Mouse (Mus musculus) kidney, adult 2 months (tissue): ENCODE results near the gene Col1a1. TPM values are rescaled to one million over a fixed set of nuclear protein-coding genes. Genes with fewer than 3 reads are reported as not detected.
A peak's percentile ranks its signal among the peaks of the same experiment; 100 is the strongest.

Source experiments
- DNase-seq: peaks from one replicate; pipeline ENCODE4 v3.0.0; 2021
- H3K27ac ChIP-seq: fragments of 200-500 bp; 2 replicates; pipeline ENCODE4 v1.5.1; 2012; ENCODE audit warnings: low read depth, low read length, control low read depth, inconsistent platforms; ENCODE audit not compliant: insufficient read depth
- H3K27me3 ChIP-seq: fragments of 200-500 bp; replicated peaks from 2 replicates; pipeline ENCODE4 v1.6.1; 2012; ENCODE audit warnings: mild to moderate bottlenecking, moderate library complexity, low read length, inconsistent platforms; ENCODE audit not compliant: control insufficient read depth, insufficient read depth
- H3K36me3 ChIP-seq: fragments of 200-500 bp; 2 replicates; pipeline ENCODE4 v1.6.1; 2012; ENCODE audit warnings: mild to moderate bottlenecking, moderate library complexity, low read length, inconsistent platforms; ENCODE audit not compliant: control insufficient read depth, insufficient read depth
- H3K4me1 ChIP-seq: fragments of 200-500 bp; 2 replicates; pipeline ENCODE4 v1.6.1; 2011; ENCODE audit warnings: low read length; ENCODE audit not compliant: control insufficient read depth, insufficient read depth
- H3K4me3 ChIP-seq: fragments of 200-500 bp; 2 replicates; pipeline ENCODE4 v1.5.1; 2011; ENCODE audit warnings: mild to moderate bottlenecking, low read depth, low read length, control low read depth; ENCODE audit not compliant: insufficient read depth
- CTCF ChIP-seq: fragments of 200-500 bp; conservative IDR thresholded peaks from 2 replicates; pipeline ENCODE4 v1.5.1; 2011; ENCODE audit warnings: low read depth, mild to moderate bottlenecking, control low read depth, low read length, moderate library complexity, mixed read lengths; ENCODE audit not compliant: insufficient read depth, insufficient read length
- POLR2A ChIP-seq: fragments of 200-500 bp; IDR thresholded peaks from one replicate; pipeline ENCODE4 v1.6.1; 2011; ENCODE audit warnings: low read depth, low read length, control low read depth
- WGBS: fragments of 180-500 bp; shearing (Covaris S2); methylation state at CpG from one replicate; pipeline ENCODE4 v1.1.7; 2018; 5-methylcytosine and 5-hydroxymethylcytosine counted together
- polyA plus RNA-seq: library from polyadenylated mRNA; depleted of rRNA; stranded (reverse); fragments of >200 nt; gene quantifications from 2 replicates; pipeline ENCODE4 v1.2.3, GENCODE M21; 2012

The Col1a1 gene
- polyA plus RNA-seq, 1 experiment: 25.3 TPM

GRCm38 (mm10) chr11:94944295-94944694, 8.3 kb downstream of the Col1a1 start:
- no peak for DNase-seq
- H3K27ac ChIP-seq: no peak overlapping the region
- no peaks in the 10 kb centered on the region for H3K4me1 ChIP-seq
- 0 out of 2 replicates have a peak, but pooled peaks have one; percentile 11 for TF ChIP-seq CTCF
- no peak for TF ChIP-seq POLR2A
- H3K4me3 ChIP-seq: no peak overlapping the region
- no peaks in the 10 kb centered on the region for H3K27me3 ChIP-seq
- WGBS: 26% methylated on average over 8 of the region's 8 CpGs
- no peaks in the 10 kb centered on the region for H3K36me3 ChIP-seq

GRCm38 (mm10) chr11:94945236-94945635, 9.2 kb downstream of the Col1a1 start:
- H3K27ac ChIP-seq: no peak overlapping the region
- WGBS: 87% methylated on average over 12 of the region's 12 CpGs
- no peak for DNase-seq
- TF ChIP-seq CTCF: no peak
- no peak for TF ChIP-seq POLR2A
- no peak overlapping the region for H3K4me3 ChIP-seq
- no peaks in the 10 kb centered on the region for H3K36me3 ChIP-seq
- H3K4me1 ChIP-seq: no peaks in the 10 kb centered on the region
- H3K27me3 ChIP-seq: no peaks in the 10 kb centered on the region

- H3K27ac ChIP-seq: no peak overlapping the region
- no peak for DNase-seq
- H3K4me1 ChIP-seq: no peaks in the 10 kb centered on the region
- no peak overlapping the region for H3K4me3 ChIP-seq
- TF ChIP-seq POLR2A: no peak
- TF ChIP-seq CTCF: no peak
- no peaks in the 10 kb centered on the region for H3K27me3 ChIP-seq
- H3K36me3 ChIP-seq: no peaks in the 10 kb centered on the region
- 24% methylated on average over 6 of the region's 6 CpGs for WGBS
Measured at GRCm38 (mm10) chr11:94952169-94952568, 16.1 kb downstream of the Col1a1 start.

GRCm38 (mm10) chr11:94955103-94955502, 19.1 kb downstream of the Col1a1 start:
- no peak for TF ChIP-seq POLR2A
- no peak for TF ChIP-seq CTCF
- WGBS: 93% methylated on average over 9 of the region's 9 CpGs
- H3K27ac ChIP-seq: no peak overlapping the region

GRCm38 (mm10) chr11:94957693-94958064, 21.7 kb downstream of the Col1a1 start:
- no peaks in the 10 kb centered on the region for H3K27me3 ChIP-seq
- no peak overlapping the region for H3K4me3 ChIP-seq
- H3K4me1 ChIP-seq: peaks cover 7% of the 10 kb centered on the region; the same call in 1 of the 2 replicates
- H3K27ac ChIP-seq: peak overlapping the region; percentile 40; the same call in 1 of the 2 replicates
- H3K36me3 ChIP-seq: no peaks in the 10 kb centered on the region
- TF ChIP-seq CTCF (no peak), POLR2A (no peak)
- 83% methylated on average over 9 of the region's 9 CpGs for WGBS
- peak; percentile 68 for DNase-seq

More at GRCm38 (mm10) chr11:94955103-94955502, 19.1 kb downstream of the Col1a1 start:
- Histone ChIP-seq H3K4me3 (no peak overlapping the region), H3K27me3 (no peaks in the 10 kb centered on the region), H3K36me3 (no peaks in the 10 kb centered on the region), H3K4me1 (peaks cover 7% of the 10 kb centered on the region; the same call in 1 of the 2 replicates)
- no peak for DNase-seq

GRCm38 (mm10) chr11:94958065-94958858, 22.2 kb downstream of the Col1a1 start:
- Histone ChIP-seq H3K27me3 (no peaks in the 10 kb centered on the region), H3K36me3 (no peaks in the 10 kb centered on the region), H3K4me1 (peaks cover 7% of the 10 kb centered on the region; the same call in 1 of the 2 replicates), H3K27ac (peak overlapping the region; percentile 44; the same call in 1 of the 2 replicates), H3K4me3 (peak overlapping the region; percentile 11; the same call in 1 of the 2 replicates)
- WGBS: 7% methylated on average over 8 of the region's 8 CpGs
- TF ChIP-seq POLR2A (peak; percentile 15), CTCF (no peak)
- DNase-seq: peak; percentile 95

GRCm38 (mm10) chr11:94962534-94963101, 26.6 kb downstream of the Col1a1 start:
- H3K27me3 ChIP-seq: no peaks in the 10 kb centered on the region
- no peak overlapping the region for H3K27ac ChIP-seq
- H3K4me1 ChIP-seq: peaks cover 7% of the 10 kb centered on the region; the same call in 1 of the 2 replicates
- DNase-seq: no peak
- TF ChIP-seq POLR2A (no peak), CTCF (no peak)
- 50% methylated on average over 5 of the region's 5 CpGs for WGBS
- H3K36me3 ChIP-seq: no peaks in the 10 kb centered on the region
- H3K4me3 ChIP-seq: no peak overlapping the region
